Mouse (Mus musculus): ENCODE data around the gene Uroc1. TPM values are rescaled to one million over a fixed set of nuclear protein-coding genes. Genes with fewer than 3 reads are reported as not detected.

The Uroc1 gene
- polyA plus RNA-seq, 1 experiment from 2014 or later, result 0.37 TPM

GRCm38 (mm10) chr6:90321811-90322210 is 11.3 kb upstream of the Uroc1 start:
- Histone ChIP-seq H3K27ac (no peak overlapping the region), H3K4me3 (no peak overlapping the region), H3K36me3 (no peaks in the 10 kb centered on the region), H3K9ac (no peak overlapping the region), H3K9me3 (no peaks in the 10 kb centered on the region), H3K27me3 (peaks cover 9% of the 10 kb centered on the region), H3K4me1 (peaks cover 4% of the 10 kb centered on the region), H3K4me2 (no peak overlapping the region)
- WGBS, result 40% methylated on average over 4 of the region's 4 CpGs
- ATAC-seq (ENCODE audit: insufficient number of reproducible peaks, low FRiP score, low TSS enrichment, low read depth), result no peak

- H3K4me1 ChIP-seq, result peaks cover 4% of the 10 kb centered on the region
- no peak overlapping the region for H3K4me3 ChIP-seq
- peaks cover 9% of the 10 kb centered on the region for H3K27me3 ChIP-seq
- no peaks in the 10 kb centered on the region for H3K36me3 ChIP-seq
- no peak overlapping the region for H3K9ac ChIP-seq
- no peak overlapping the region for H3K27ac ChIP-seq
- H3K9me3 ChIP-seq, result no peaks in the 10 kb centered on the region
- no peak for ATAC-seq (ENCODE audit: insufficient number of reproducible peaks, low FRiP score, low TSS enrichment, low read depth)
- 58% methylated on average over 3 of the region's 3 CpGs for WGBS
- no peak overlapping the region for H3K4me2 ChIP-seq
These were observed 9.1 kb upstream of the Uroc1 start for GRCm38 (mm10) chr6:90324026-90324425.

GRCm38 (mm10) chr6:90324463-90324862 is 8.6 kb upstream of the Uroc1 start:
- H3K36me3 ChIP-seq, result no peaks in the 10 kb centered on the region
- H3K4me2 ChIP-seq, result no peak overlapping the region
- no peak for ATAC-seq (ENCODE audit: insufficient number of reproducible peaks, low FRiP score, low TSS enrichment, low read depth)
- peaks cover 4% of the 10 kb centered on the region for H3K4me1 ChIP-seq
- H3K27ac ChIP-seq, result no peak overlapping the region
- WGBS, result 64% methylated on average over 3 of the region's 3 CpGs
- peaks cover 9% of the 10 kb centered on the region for H3K27me3 ChIP-seq
- no peaks in the 10 kb centered on the region for H3K9me3 ChIP-seq
- no peak overlapping the region for H3K9ac ChIP-seq
- H3K4me3 ChIP-seq, result no peak overlapping the region

- H3K9me3 ChIP-seq, result no peaks in the 10 kb centered on the region
- no peak for ATAC-seq (ENCODE audit: insufficient number of reproducible peaks, low FRiP score, low TSS enrichment, low read depth)
- no peaks in the 10 kb centered on the region for H3K36me3 ChIP-seq
- H3K27ac ChIP-seq, result no peak within 1 kb of the TSS
- no peak within 1 kb of the TSS for H3K9ac ChIP-seq
- peaks cover 9% of the 10 kb centered on the region for H3K27me3 ChIP-seq
- no peak within 1 kb of the TSS for H3K4me3 ChIP-seq
- peaks cover 4% of the 10 kb centered on the region for H3K4me1 ChIP-seq
- 8% methylated on average over 22 of the region's 22 CpGs for WGBS
- peak within 1 kb of the TSS; percentile 35; the same call in 1 of the 2 replicates for H3K4me2 ChIP-seq
These were observed 8.1 kb upstream of the Uroc1 start, which contains the start of gene Chst13 for GRCm38 (mm10) chr6:90324991-90325390. Gene Chst13, minus strand, starts transcription at chr6:90325185.

- Histone ChIP-seq H3K27me3 (peaks cover 9% of the 10 kb centered on the region), H3K9me3 (no peaks in the 10 kb centered on the region), H3K9ac (no peak overlapping the region), H3K4me2 (no peak overlapping the region), H3K27ac (no peak overlapping the region), H3K4me1 (peaks cover 4% of the 10 kb centered on the region), H3K36me3 (no peaks in the 10 kb centered on the region), H3K4me3 (no peak overlapping the region)
- no peak for ATAC-seq (ENCODE audit: insufficient number of reproducible peaks, low FRiP score, low TSS enrichment, low read depth)
- 16% methylated on average over 6 of the region's 6 CpGs for WGBS
These were observed 5.4 kb upstream of the Uroc1 start for GRCm38 (mm10) chr6:90327670-90328069.

GRCm38 (mm10) chr6:90329953-90330352 is 3.1 kb upstream of the Uroc1 start:
- WGBS, result 5% methylated on average over 1 of the region's 1 CpGs
- H3K27me3 ChIP-seq, result peaks cover 6% of the 10 kb centered on the region
- no peak overlapping the region for H3K9ac ChIP-seq
- H3K36me3 ChIP-seq, result no peaks in the 10 kb centered on the region
- no peak overlapping the region for H3K4me3 ChIP-seq
- no peak overlapping the region for H3K27ac ChIP-seq
- no peaks in the 10 kb centered on the region for H3K9me3 ChIP-seq
- peaks cover 2% of the 10 kb centered on the region for H3K4me1 ChIP-seq
- ATAC-seq (ENCODE audit: insufficient number of reproducible peaks, low FRiP score, low TSS enrichment, low read depth), result no peak
- H3K4me2 ChIP-seq, result no peak overlapping the region

- no peak overlapping the region for H3K27ac ChIP-seq
- no peak for ATAC-seq (ENCODE audit: insufficient number of reproducible peaks, low FRiP score, low TSS enrichment, low read depth)
- H3K4me3 ChIP-seq, result no peak overlapping the region
- H3K9ac ChIP-seq, result no peak overlapping the region
- H3K4me1 ChIP-seq, result no peaks in the 10 kb centered on the region
- no peaks in the 10 kb centered on the region for H3K27me3 ChIP-seq
- 77% methylated on average over 3 of the region's 3 CpGs for WGBS
- no peaks in the 10 kb centered on the region for H3K36me3 ChIP-seq
- H3K9me3 ChIP-seq, result no peaks in the 10 kb centered on the region
- no peak overlapping the region for H3K4me2 ChIP-seq
These were observed 1.2 kb downstream of the Uroc1 start for GRCm38 (mm10) chr6:90334244-90334643.

- no peak overlapping the region for H3K4me2 ChIP-seq
- no peaks in the 10 kb centered on the region for H3K9me3 ChIP-seq
- H3K9ac ChIP-seq, result no peak overlapping the region
- no peak for ATAC-seq (ENCODE audit: insufficient number of reproducible peaks, low FRiP score, low TSS enrichment, low read depth)
- H3K4me1 ChIP-seq, result no peaks in the 10 kb centered on the region
- no peak overlapping the region for H3K27ac ChIP-seq
- no peaks in the 10 kb centered on the region for H3K36me3 ChIP-seq
- 81% methylated on average over 2 of the region's 2 CpGs for WGBS
- H3K27me3 ChIP-seq, result no peaks in the 10 kb centered on the region
- H3K4me3 ChIP-seq, result no peak overlapping the region
These were observed 9.3 kb downstream of the Uroc1 start for GRCm38 (mm10) chr6:90342343-90342742.

GRCm38 (mm10) chr6:90347183-90347582 is 14.1 kb downstream of the Uroc1 start:
- Histone ChIP-seq H3K9ac (no peak overlapping the region), H3K4me2 (no peak overlapping the region), H3K4me1 (peaks cover 5% of the 10 kb centered on the region; the same call in 1 of the 2 replicates), H3K27ac (no peak overlapping the region), H3K9me3 (no peaks in the 10 kb centered on the region), H3K36me3 (no peaks in the 10 kb centered on the region), H3K27me3 (no peaks in the 10 kb centered on the region), H3K4me3 (no peak overlapping the region)
- WGBS, result 76% methylated on average over 4 of the region's 4 CpGs
- no peak for ATAC-seq (ENCODE audit: insufficient number of reproducible peaks, low FRiP score, low TSS enrichment, low read depth)

- Histone ChIP-seq H3K4me1 (peaks cover 5% of the 10 kb centered on the region; the same call in 1 of the 2 replicates), H3K36me3 (no peaks in the 10 kb centered on the region), H3K4me3 (no peak overlapping the region), H3K4me2 (no peak overlapping the region), H3K9me3 (no peaks in the 10 kb centered on the region), H3K27ac (no peak overlapping the region), H3K27me3 (no peaks in the 10 kb centered on the region), H3K9ac (no peak overlapping the region)
- WGBS, result 63% methylated on average over 4 of the region's 4 CpGs
- ATAC-seq (ENCODE audit: insufficient number of reproducible peaks, low FRiP score, low TSS enrichment, low read depth), result no peak
These were observed 15.4 kb downstream of the Uroc1 start for GRCm38 (mm10) chr6:90348500-90348899.

- H3K36me3 ChIP-seq, result no peaks in the 10 kb centered on the region
- WGBS, result 33% methylated on average over 2 of the region's 2 CpGs
- H3K9me3 ChIP-seq, result no peaks in the 10 kb centered on the region
- no peak overlapping the region for H3K4me3 ChIP-seq
- H3K27me3 ChIP-seq, result no peaks in the 10 kb centered on the region
- no peak overlapping the region for H3K4me2 ChIP-seq
- ATAC-seq (ENCODE audit: insufficient number of reproducible peaks, low FRiP score, low TSS enrichment, low read depth), result no peak
- no peak overlapping the region for H3K27ac ChIP-seq
- no peak overlapping the region for H3K9ac ChIP-seq
- H3K4me1 ChIP-seq, result peaks cover 5% of the 10 kb centered on the region; the same call in 1 of the 2 replicates
These were observed 16.9 kb downstream of the Uroc1 start for GRCm38 (mm10) chr6:90350011-90350410.

- H3K4me3 ChIP-seq, result no peak overlapping the region
- WGBS, result 42% methylated on average over 5 of the region's 5 CpGs
- no peaks in the 10 kb centered on the region for H3K36me3 ChIP-seq
- no peaks in the 10 kb centered on the region for H3K9me3 ChIP-seq
- no peak overlapping the region for H3K9ac ChIP-seq
- no peaks in the 10 kb centered on the region for H3K27me3 ChIP-seq
- peaks cover 34% of the 10 kb centered on the region for H3K4me1 ChIP-seq
- ATAC-seq (ENCODE audit: insufficient number of reproducible peaks, low FRiP score, low TSS enrichment, low read depth), result no peak
- H3K27ac ChIP-seq, result peak overlapping the region; percentile 27; the same call in 1 of the 2 replicates
- H3K4me2 ChIP-seq, result no peak overlapping the region
These were observed 25.1 kb downstream of the Uroc1 start for GRCm38 (mm10) chr6:90358142-90358541.

GRCm38 (mm10) chr6:90359445-90359844 is 26.4 kb downstream of the Uroc1 start:
- no peak for ATAC-seq (ENCODE audit: insufficient number of reproducible peaks, low FRiP score, low TSS enrichment, low read depth)
- peak overlapping the region; percentile 89 for H3K27ac ChIP-seq
- WGBS, result 65% methylated on average over 2 of the region's 2 CpGs

More at GRCm38 (mm10) chr6:90359445-90359844, 26.4 kb downstream of the Uroc1 start:
- no peaks in the 10 kb centered on the region for H3K27me3 ChIP-seq
- H3K4me1 ChIP-seq, result peaks cover 34% of the 10 kb centered on the region
- H3K4me2 ChIP-seq, result 0 out of 2 replicates have a peak overlapping the region, but pooled peaks have one; percentile 12
- no peaks in the 10 kb centered on the region for H3K36me3 ChIP-seq
- no peak overlapping the region for H3K9ac ChIP-seq
- no peak overlapping the region for H3K4me3 ChIP-seq
- H3K9me3 ChIP-seq, result no peaks in the 10 kb centered on the region

All from limb, embryonic 15.5 days (tissue).